Mouse (Mus musculus): ENCODE measurements at regions not wholly inside any gene's neighbourhood (a gene's known extent, or its start where the extent isn't known, plus 50 kb on each side); places are given as distances from the start of the nearest gene placed in this dataset.

GRCm38 (mm10) chr13:7146337-7146736, 497.8 kb upstream of the Pfkp start:
- no peak for TF ChIP-seq CTCF (IDR thresholded peaks at IDR 0.05; ENCODE audit: low read depth, low read length)
- TF ChIP-seq EP300 (IDR thresholded peaks at IDR 0.05; ENCODE audit: insufficient read depth, low read depth, low read length): no peak

Data from ES-Bruce4 (cell line).